Mouse (Mus musculus): Measurements from ENCODE around the gene Eif4g3. TPM values are rescaled to one million over a fixed set of nuclear protein-coding genes. Genes with fewer than 3 reads are reported as not detected.

Gene Eif4g3
- polyA plus RNA-seq, 2 experiments: 5.6 to 15.6 TPM

- no peak overlapping the region for H3K27ac ChIP-seq
- H3K27me3 ChIP-seq (ENCODE audit: control insufficient read depth, insufficient read depth, low read length): no peaks in the 10 kb centered on the region
- WGBS (ENCODE audit: insufficient replicate concordance): 80% methylated on average over 5 of the region's 5 CpGs
- H3K4me1 ChIP-seq (replicated peaks; ENCODE audit: control insufficient read depth in 2 of 2, insufficient read depth in 2 of 2, low read length in 1 of 2): no peaks in the 10 kb centered on the region; a peak in 1 of 4 replicates
- TF ChIP-seq CTCF (IDR thresholded peaks at IDR 0.05; ENCODE audit: low read depth) (no peak), EP300 (IDR thresholded peaks at IDR 0.05; ENCODE audit: low read depth) (no peak)
- H3K4me2 ChIP-seq (ENCODE audit: low read depth): no peak overlapping the region
- no peak overlapping the region for H3K4me3 ChIP-seq (ENCODE audit: insufficient read depth in 1 of 2, low read depth in 2 of 2, low read length in 2 of 2)
- H3K9ac ChIP-seq (replicated peaks): no peak overlapping the region
- no peak for DNase-seq (ENCODE audit: low read depth in 3 of 3, low spot score in 3 of 3)
- peaks cover 13% of the 10 kb centered on the region for H3K36me3 ChIP-seq (replicated peaks; ENCODE audit: control insufficient read depth, insufficient read depth, low read depth)
- no peaks in the 10 kb centered on the region for H3K9me3 ChIP-seq (ENCODE audit: control insufficient read depth, low read length)
- no peak for ATAC-seq (ENCODE audit: insufficient read depth)
Observed at GRCm38 (mm10) chr4:138184056-138184455, 191.2 kb downstream of the Eif4g3 start.

DNA sequence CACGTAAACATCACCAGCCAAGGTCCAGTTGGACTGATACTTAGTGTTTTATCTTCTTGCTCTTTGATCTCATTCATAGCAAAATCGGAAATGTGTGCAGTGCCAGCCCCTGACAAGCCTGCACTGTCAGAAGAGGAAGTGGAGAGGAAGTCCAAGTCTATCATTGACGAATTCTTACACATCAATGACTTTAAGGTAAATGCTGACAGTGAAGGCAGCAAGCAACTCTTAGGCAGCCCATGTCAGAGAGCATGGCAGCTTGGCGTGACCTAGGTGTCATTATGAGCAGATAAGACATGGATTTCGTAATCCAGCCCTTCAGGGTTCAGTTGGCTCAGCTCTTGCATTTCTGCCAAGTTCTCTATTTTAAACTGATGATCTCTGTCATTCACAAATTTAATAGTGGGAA is 191.8 kb downstream of the Eif4g3 start:
- no peak overlapping the region for H3K4me3 ChIP-seq (ENCODE audit: insufficient read depth in 1 of 2, low read depth in 2 of 2, low read length in 2 of 2)
- no peak for TF ChIP-seq EP300 (IDR thresholded peaks at IDR 0.05; ENCODE audit: low read depth)
- no peak for TF ChIP-seq CTCF (IDR thresholded peaks at IDR 0.05; ENCODE audit: low read depth)
- H3K27ac ChIP-seq: no peak overlapping the region
- ATAC-seq (ENCODE audit: insufficient read depth) (no peak), DNase-seq (ENCODE audit: low read depth in 3 of 3, low spot score in 3 of 3) (no peak)
- no peaks in the 10 kb centered on the region for H3K27me3 ChIP-seq (ENCODE audit: control insufficient read depth, insufficient read depth, low read length)
- 50% methylated on average over 5 of the region's 5 CpGs for WGBS (ENCODE audit: insufficient replicate concordance)
- no peak overlapping the region for H3K9ac ChIP-seq (replicated peaks)
- H3K36me3 ChIP-seq (replicated peaks; ENCODE audit: control insufficient read depth, insufficient read depth, low read depth): peaks cover 13% of the 10 kb centered on the region
- no peak overlapping the region for H3K4me2 ChIP-seq (ENCODE audit: low read depth)
- H3K4me1 ChIP-seq (replicated peaks; ENCODE audit: control insufficient read depth in 2 of 2, insufficient read depth in 2 of 2, low read length in 1 of 2): no peaks in the 10 kb centered on the region; a peak in 1 of 4 replicates
- H3K9me3 ChIP-seq (ENCODE audit: control insufficient read depth, low read length): no peaks in the 10 kb centered on the region

DNA sequence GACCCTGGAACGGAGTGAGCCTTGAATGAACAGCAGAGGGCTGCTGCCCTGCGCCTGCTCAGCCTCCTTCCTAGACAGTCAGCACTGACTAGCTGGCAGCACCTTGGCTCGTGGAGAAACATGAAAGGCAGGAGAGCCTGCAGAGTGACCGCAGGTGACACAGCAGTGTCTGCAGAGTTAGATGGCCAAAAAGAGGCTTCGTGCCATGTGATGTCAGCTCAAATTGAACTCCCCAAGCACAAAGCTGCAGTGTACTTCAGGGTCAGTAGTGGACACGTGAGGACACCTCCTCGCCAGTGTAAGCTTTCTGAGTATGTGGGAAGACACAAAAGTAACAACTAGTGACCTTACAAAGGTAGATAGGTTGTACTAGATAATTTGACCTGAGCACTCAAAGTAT is 193.1 kb downstream of the Eif4g3 start:
- no peak overlapping the region for H3K4me3 ChIP-seq (ENCODE audit: insufficient read depth in 1 of 2, low read depth in 2 of 2, low read length in 2 of 2)
- WGBS (ENCODE audit: insufficient replicate concordance): 81% methylated on average over 7 of the region's 7 CpGs
- no peak overlapping the region for H3K4me2 ChIP-seq (ENCODE audit: low read depth)
- ATAC-seq (ENCODE audit: insufficient read depth) (no peak), DNase-seq (ENCODE audit: low read depth in 3 of 3, low spot score in 3 of 3) (no peak)
- no peaks in the 10 kb centered on the region for H3K27me3 ChIP-seq (ENCODE audit: control insufficient read depth, insufficient read depth, low read length)
- H3K4me1 ChIP-seq (replicated peaks; ENCODE audit: control insufficient read depth in 2 of 2, insufficient read depth in 2 of 2, low read length in 1 of 2): no peaks in the 10 kb centered on the region; a peak in 1 of 4 replicates
- H3K36me3 ChIP-seq (replicated peaks; ENCODE audit: control insufficient read depth, insufficient read depth, low read depth): peaks cover 13% of the 10 kb centered on the region
- no peak overlapping the region for H3K27ac ChIP-seq
- TF ChIP-seq EP300 (IDR thresholded peaks at IDR 0.05; ENCODE audit: low read depth) (no peak), CTCF (IDR thresholded peaks at IDR 0.05; ENCODE audit: low read depth) (no peak)
- no peak overlapping the region for H3K9ac ChIP-seq (replicated peaks)
- H3K9me3 ChIP-seq (ENCODE audit: control insufficient read depth, low read length): no peaks in the 10 kb centered on the region

GRCm38 (mm10) chr4:138187995-138188394 is 195.2 kb downstream of the Eif4g3 start:
- WGBS (ENCODE audit: insufficient replicate concordance): 74% methylated on average over 7 of the region's 7 CpGs
- ATAC-seq (ENCODE audit: insufficient read depth): no peak
- no peak for DNase-seq (ENCODE audit: low read depth in 3 of 3, low spot score in 3 of 3)

DNA sequence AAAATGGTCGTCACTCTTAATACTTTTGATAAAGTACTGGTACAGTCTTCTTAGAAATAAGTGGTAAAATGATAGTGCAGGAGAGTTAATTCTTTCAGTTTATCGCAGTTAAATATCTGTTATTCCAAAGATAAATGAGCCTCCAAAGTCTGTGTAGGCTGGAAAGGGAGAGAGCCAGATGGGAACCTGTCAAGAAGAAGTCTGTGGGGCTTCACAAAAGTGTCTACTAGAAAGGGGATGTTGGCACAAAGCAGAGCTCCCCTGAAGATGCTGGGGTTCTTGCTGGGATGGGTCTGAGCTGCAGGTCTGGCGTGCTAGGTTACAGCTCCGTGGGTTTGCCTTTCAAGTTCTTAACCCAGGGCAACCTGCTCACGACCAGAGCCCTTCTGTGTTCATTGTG is 199.7 kb downstream of the Eif4g3 start:
- no peaks in the 10 kb centered on the region for H3K9me3 ChIP-seq (ENCODE audit: control insufficient read depth, low read length)
- ATAC-seq (ENCODE audit: insufficient read depth) (no peak), DNase-seq (ENCODE audit: low read depth in 3 of 3, low spot score in 3 of 3) (no peak)
- H3K27ac ChIP-seq: no peak overlapping the region
- TF ChIP-seq EP300 (IDR thresholded peaks at IDR 0.05; ENCODE audit: low read depth) (no peak), CTCF (IDR thresholded peaks at IDR 0.05; ENCODE audit: low read depth) (no peak)
- H3K27me3 ChIP-seq (ENCODE audit: control insufficient read depth, insufficient read depth, low read length): no peaks in the 10 kb centered on the region
- H3K4me2 ChIP-seq (ENCODE audit: low read depth): no peak overlapping the region
- H3K9ac ChIP-seq (replicated peaks): no peak overlapping the region
- peaks cover 9% of the 10 kb centered on the region for H3K36me3 ChIP-seq (replicated peaks; ENCODE audit: control insufficient read depth, insufficient read depth, low read depth)
- WGBS (ENCODE audit: insufficient replicate concordance): 73% methylated on average over 5 of the region's 5 CpGs
- H3K4me3 ChIP-seq (ENCODE audit: insufficient read depth in 1 of 2, low read depth in 2 of 2, low read length in 2 of 2): no peak overlapping the region
- H3K4me1 ChIP-seq (replicated peaks; ENCODE audit: control insufficient read depth in 2 of 2, insufficient read depth in 2 of 2, low read length in 1 of 2): no peaks in the 10 kb centered on the region

More at GRCm38 (mm10) chr4:138187995-138188394, 195.2 kb downstream of the Eif4g3 start:
- Histone ChIP-seq H3K27ac (no peak overlapping the region), H3K9me3 (ENCODE audit: control insufficient read depth, low read length) (no peaks in the 10 kb centered on the region), H3K27me3 (ENCODE audit: control insufficient read depth, insufficient read depth, low read length) (no peaks in the 10 kb centered on the region), H3K4me2 (ENCODE audit: low read depth) (no peak overlapping the region), H3K36me3 (replicated peaks; ENCODE audit: control insufficient read depth, insufficient read depth, low read depth) (peaks cover 13% of the 10 kb centered on the region), H3K4me1 (replicated peaks; ENCODE audit: control insufficient read depth in 2 of 2, insufficient read depth in 2 of 2, low read length in 1 of 2) (no peaks in the 10 kb centered on the region; a peak in 1 of 4 replicates), H3K4me3 (ENCODE audit: insufficient read depth in 1 of 2, low read depth in 2 of 2, low read length in 2 of 2) (no peak overlapping the region), H3K9ac (replicated peaks) (no peak overlapping the region)
- TF ChIP-seq CTCF (IDR thresholded peaks at IDR 0.05; ENCODE audit: low read depth) (no peak), EP300 (IDR thresholded peaks at IDR 0.05; ENCODE audit: low read depth) (0 out of 2 replicates have a peak, but pooled peaks have one; percentile 20)
